Mouse (Mus musculus) liver, embryonic 14.5 days (tissue): ENCODE data around the gene Olfr984.

ENCODE experiments used
- CTCF ChIP-seq: IDR thresholded peaks from 2 replicates; pipeline ENCODE4 v1.5.1; 2016; ENCODE audit warnings: antibody characterized with exemption, low read depth, control low read depth
- EP300 ChIP-seq: IDR thresholded peaks from 2 replicates; pipeline ENCODE4 v1.6.1; 2016; ENCODE audit warnings: antibody characterized with exemption, low read depth

DNA sequence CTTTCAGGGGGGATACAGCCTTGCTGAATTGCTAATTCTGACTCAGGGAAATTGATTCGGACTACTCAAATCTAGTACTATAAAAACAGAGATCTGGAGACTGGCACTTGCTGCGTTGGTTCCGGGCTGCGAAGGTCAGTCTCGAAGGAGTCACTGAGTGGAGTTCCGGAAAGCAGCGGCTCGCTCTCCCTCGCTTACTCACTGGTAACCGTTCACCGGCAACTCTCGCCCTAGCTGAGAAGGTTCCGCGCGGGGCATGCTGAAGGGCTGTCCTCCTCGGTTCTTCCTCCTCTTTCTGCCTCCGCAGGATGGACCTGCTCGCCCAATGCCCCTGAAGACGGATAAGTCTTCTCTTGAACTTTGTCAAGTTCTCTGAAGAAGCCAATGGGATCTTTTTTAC, 63.9 kb downstream of the Olfr984 start:
- TF ChIP-seq CTCF, result no peak
- TF ChIP-seq EP300, result no peak
